Mouse (Mus musculus) midbrain, embryonic 11.5 days (tissue): Measurements from ENCODE around the gene Gm11114. TPM values are rescaled to one million over a fixed set of nuclear protein-coding genes. Genes with fewer than 3 reads are reported as not detected.

Experiments
- ATAC-seq: fragments of 200-750 bp; cut with Nextera tagmentation; 2 replicates; pipeline ENCODE4 v1.8.0; 2017; ENCODE audit warnings: moderate TSS enrichment, moderate library complexity; ENCODE audit not compliant: low FRiP score
- DNase-seq: peaks from one replicate; pipeline ENCODE4 v3.0.0; 2015; ENCODE audit warnings: low spot score; ENCODE audit errors: missing footprints
- H3K27ac ChIP-seq: fragments of 300-500 bp; sonication (generic); 2 replicates; pipeline ENCODE4 v1.5.1; 2014; ENCODE audit warnings: low read depth, low read length
- H3K27me3 ChIP-seq: fragments of 300-500 bp; sonication (generic); 2 replicates; pipeline ENCODE4 v1.6.1; 2014; ENCODE audit warnings: mild to moderate bottlenecking, low read length, moderate library complexity, mixed read lengths; ENCODE audit not compliant: control insufficient read depth, insufficient read depth
- H3K36me3 ChIP-seq: fragments of 300-500 bp; sonication (generic); 2 replicates; pipeline ENCODE4 v1.6.1; 2014; ENCODE audit warnings: mild to moderate bottlenecking, low read length, moderate library complexity, mixed read lengths; ENCODE audit not compliant: control insufficient read depth, insufficient read depth
- H3K4me1 ChIP-seq: fragments of 300-500 bp; sonication (generic); 2 replicates; pipeline ENCODE4 v1.6.1; 2014; ENCODE audit warnings: low read length; ENCODE audit not compliant: control insufficient read depth, insufficient read depth
- H3K4me2 ChIP-seq: fragments of 300-500 bp; sonication (generic); 2 replicates; pipeline ENCODE4 v1.6.1; 2014; ENCODE audit warnings: mild to moderate bottlenecking, moderate library complexity
- H3K4me3 ChIP-seq: fragments of 300-500 bp; sonication (generic); 2 replicates; pipeline ENCODE4 v1.5.1; 2014; ENCODE audit warnings: low read depth, low read length
- H3K9ac ChIP-seq: fragments of 300-500 bp; sonication (generic); 2 replicates; pipeline ENCODE4 v1.6.1; 2014; ENCODE audit warnings: low read length
- H3K9me3 ChIP-seq: fragments of 300-500 bp; sonication (generic); 2 replicates; pipeline ENCODE4 v1.6.1; 2016; ENCODE audit warnings: low read length; ENCODE audit not compliant: control insufficient read depth
- WGBS: fragments of 180-500 bp; shearing (Covaris S2); extraction: QIAGEN DNeasy Blood & Tissue Kit; methylation state at CpG from one replicate; pipeline ENCODE4 v1.1.7; 2014; 5-methylcytosine and 5-hydroxymethylcytosine counted together
- polyA plus RNA-seq: library from polyadenylated mRNA; unstranded; fragments of >200 nt; fragmentation: Nextera tagmentation; extraction: Ambion mirVana; gene quantifications from 2 replicates; pipeline ENCODE4 v1.2.1, GENCODE M21; 2014

Gene Gm11114
- polyA plus RNA-seq, result not detected in 2 replicates

DNA sequence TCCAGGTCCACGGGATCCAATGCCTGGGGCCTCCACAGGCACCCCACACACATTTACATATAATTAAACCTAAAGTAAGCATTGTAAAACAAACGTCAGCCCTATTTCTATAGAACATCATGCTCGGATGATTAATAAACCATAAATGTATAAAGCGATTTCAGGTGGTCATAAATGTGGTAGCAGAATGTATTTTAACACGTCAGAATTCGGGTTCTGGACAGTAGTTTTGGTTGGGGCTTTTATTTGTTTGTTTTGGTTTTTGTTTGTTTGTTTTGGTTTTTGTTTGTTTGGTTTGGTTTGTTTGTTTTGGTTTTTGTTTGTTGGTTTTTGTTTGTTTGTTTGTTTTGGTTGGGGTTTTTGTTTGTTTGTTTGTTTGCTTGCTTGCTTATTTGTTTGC is at the start of gene Gm11114:
Gene Gm11114, plus strand, starts transcription at position 301 of the 400 bp plus-strand sequence.
- H3K27me3 ChIP-seq, result no peaks in the 10 kb centered on the region
- H3K9me3 ChIP-seq, result no peaks in the 10 kb centered on the region
- DNase-seq (peak; percentile 41), ATAC-seq (no peak)
- WGBS, result 85% methylated on average over 6 of the region's 6 CpGs
- H3K4me1 ChIP-seq, result no peaks in the 10 kb centered on the region
- H3K9ac ChIP-seq, result no peak within 1 kb of the TSS
- H3K36me3 ChIP-seq, result no peaks in the 10 kb centered on the region
- no peak within 1 kb of the TSS for H3K27ac ChIP-seq
- H3K4me2 ChIP-seq, result no peak within 1 kb of the TSS
- no peak within 1 kb of the TSS for H3K4me3 ChIP-seq

DNA sequence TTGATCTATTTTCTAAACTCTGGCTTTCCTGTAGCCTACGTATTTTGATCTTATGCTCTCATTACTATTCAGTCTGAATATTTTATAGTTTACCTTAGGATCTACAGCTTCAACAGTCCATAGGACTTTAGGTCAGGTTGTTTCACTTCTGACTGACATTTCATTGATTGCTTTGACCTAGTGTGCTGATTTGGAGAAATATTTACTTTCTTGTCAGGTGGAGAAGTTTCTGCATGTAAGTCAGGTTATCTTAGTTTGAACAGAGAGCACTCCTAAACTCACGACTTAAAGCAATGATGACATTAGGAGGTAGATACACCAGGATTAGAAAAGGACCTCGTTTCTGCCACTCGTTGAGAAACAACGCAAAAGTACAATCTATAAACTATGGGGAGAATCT is 45.7 kb upstream of the Gm11114 start:
- H3K9me3 ChIP-seq, result no peaks in the 10 kb centered on the region
- H3K4me2 ChIP-seq, result no peak overlapping the region
- WGBS, result 89% methylated on average over 5 of the region's 5 CpGs
- ATAC-seq (no peak), DNase-seq (no peak)
- no peaks in the 10 kb centered on the region for H3K27me3 ChIP-seq
- H3K4me3 ChIP-seq, result no peak overlapping the region
- no peaks in the 10 kb centered on the region for H3K36me3 ChIP-seq
- H3K27ac ChIP-seq, result no peak overlapping the region
- H3K9ac ChIP-seq, result no peak overlapping the region
- H3K4me1 ChIP-seq, result no peaks in the 10 kb centered on the region

DNA sequence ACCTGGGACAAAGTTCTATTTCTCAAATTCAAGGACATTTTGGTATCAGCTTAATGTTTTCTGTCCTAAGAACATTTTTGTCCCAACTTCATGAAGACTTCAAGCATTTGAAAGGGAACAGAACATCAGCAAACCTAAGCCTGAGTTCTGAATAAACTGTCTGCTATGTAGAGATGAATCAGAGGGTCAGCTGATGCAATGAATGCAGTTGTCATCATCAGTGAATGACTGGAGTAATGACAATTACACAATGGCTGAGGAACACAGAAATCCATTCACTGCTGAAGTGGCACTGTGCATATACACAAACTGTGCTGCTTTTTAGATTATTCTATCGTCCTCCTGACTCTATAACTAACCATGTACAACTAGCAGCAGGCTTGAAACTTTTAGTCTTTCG is 38.5 kb upstream of the Gm11114 start:
- Histone ChIP-seq H3K9me3 (no peaks in the 10 kb centered on the region), H3K4me1 (no peaks in the 10 kb centered on the region), H3K9ac (no peak overlapping the region), H3K27me3 (no peaks in the 10 kb centered on the region), H3K4me3 (no peak overlapping the region), H3K36me3 (no peaks in the 10 kb centered on the region), H3K4me2 (no peak overlapping the region), H3K27ac (no peak overlapping the region)
- DNase-seq (no peak), ATAC-seq (no peak)
- WGBS, result 79% methylated on average over 2 of the region's 2 CpGs

DNA sequence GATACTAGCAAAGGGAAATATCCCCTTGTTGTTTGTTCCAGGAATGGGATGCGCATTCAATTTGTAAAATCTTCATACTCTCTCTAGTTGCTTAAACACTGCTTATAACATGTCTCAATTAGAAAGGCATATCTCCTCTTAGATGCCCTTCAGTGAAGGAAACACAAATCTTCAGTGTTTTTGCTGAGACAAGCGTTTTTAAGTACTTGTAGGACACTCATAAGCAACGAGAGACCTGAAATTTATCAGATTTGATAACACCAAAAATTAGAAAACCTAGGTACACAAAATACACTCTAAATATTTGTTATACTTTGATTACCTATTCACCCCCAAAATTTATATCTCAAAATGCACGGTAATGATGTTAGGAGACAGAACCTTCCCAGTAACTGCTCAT is 9.7 kb upstream of the Gm11114 start:
- ATAC-seq (no peak), DNase-seq (no peak)
- Histone ChIP-seq H3K9me3 (no peaks in the 10 kb centered on the region), H3K4me1 (no peaks in the 10 kb centered on the region), H3K9ac (no peak overlapping the region), H3K27me3 (no peaks in the 10 kb centered on the region), H3K27ac (no peak overlapping the region), H3K4me2 (no peak overlapping the region), H3K4me3 (no peak overlapping the region), H3K36me3 (no peaks in the 10 kb centered on the region)
- WGBS, result 87% methylated on average over 4 of the region's 4 CpGs

DNA sequence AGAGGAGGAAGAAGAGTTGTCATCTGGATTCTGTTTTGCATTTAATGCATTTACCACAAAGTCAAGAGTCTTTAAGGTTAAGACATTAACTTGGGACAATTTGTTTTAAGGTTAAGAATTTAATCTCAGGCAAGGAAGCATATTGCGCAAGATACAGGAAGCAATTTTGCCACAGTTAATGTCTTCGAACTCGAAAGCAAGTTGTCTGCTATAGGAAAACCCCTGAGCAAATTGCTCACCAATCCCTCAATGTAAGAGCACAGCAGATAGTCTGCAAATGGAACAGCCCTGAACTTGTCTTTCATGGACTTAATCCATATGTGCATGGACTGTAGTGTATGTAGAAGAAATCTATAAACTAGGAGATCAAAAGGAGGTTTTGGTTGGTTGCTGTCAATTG is 9.2 kb upstream of the Gm11114 start:
- Histone ChIP-seq H3K4me1 (no peaks in the 10 kb centered on the region), H3K36me3 (no peaks in the 10 kb centered on the region), H3K4me2 (no peak overlapping the region), H3K27ac (no peak overlapping the region), H3K27me3 (no peaks in the 10 kb centered on the region), H3K4me3 (no peak overlapping the region), H3K9me3 (no peaks in the 10 kb centered on the region), H3K9ac (no peak overlapping the region)
- 96% methylated on average over 3 of the region's 3 CpGs for WGBS
- ATAC-seq (no peak), DNase-seq (no peak)

DNA sequence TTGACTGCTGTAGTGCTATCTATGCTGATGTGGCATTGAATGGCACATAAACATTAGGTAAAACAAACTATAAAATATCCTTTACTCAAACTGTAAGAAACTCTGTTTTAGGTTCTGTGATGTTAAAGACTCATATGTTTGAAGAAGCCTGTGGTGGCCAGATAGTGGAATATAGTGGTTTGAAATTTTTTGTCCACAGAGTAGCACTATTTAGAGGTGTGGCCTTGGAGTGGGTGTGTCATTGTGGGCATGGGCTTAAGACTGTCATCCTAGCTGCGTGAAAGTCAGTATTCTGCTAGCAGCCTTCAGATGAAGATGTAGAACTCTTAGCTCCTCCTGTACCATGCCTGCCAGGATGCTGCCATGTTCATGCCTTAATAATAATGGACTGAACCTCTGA is 3.5 kb downstream of the Gm11114 start:
- 59% methylated on average over 1 of the region's 1 CpGs for WGBS
- no peaks in the 10 kb centered on the region for H3K9me3 ChIP-seq
- H3K36me3 ChIP-seq, result no peaks in the 10 kb centered on the region
- ATAC-seq (no peak), DNase-seq (no peak)
- H3K4me2 ChIP-seq, result no peak overlapping the region
- H3K9ac ChIP-seq, result no peak overlapping the region
- no peak overlapping the region for H3K4me3 ChIP-seq
- H3K27me3 ChIP-seq, result no peaks in the 10 kb centered on the region
- H3K4me1 ChIP-seq, result no peaks in the 10 kb centered on the region
- H3K27ac ChIP-seq, result no peak overlapping the region

DNA sequence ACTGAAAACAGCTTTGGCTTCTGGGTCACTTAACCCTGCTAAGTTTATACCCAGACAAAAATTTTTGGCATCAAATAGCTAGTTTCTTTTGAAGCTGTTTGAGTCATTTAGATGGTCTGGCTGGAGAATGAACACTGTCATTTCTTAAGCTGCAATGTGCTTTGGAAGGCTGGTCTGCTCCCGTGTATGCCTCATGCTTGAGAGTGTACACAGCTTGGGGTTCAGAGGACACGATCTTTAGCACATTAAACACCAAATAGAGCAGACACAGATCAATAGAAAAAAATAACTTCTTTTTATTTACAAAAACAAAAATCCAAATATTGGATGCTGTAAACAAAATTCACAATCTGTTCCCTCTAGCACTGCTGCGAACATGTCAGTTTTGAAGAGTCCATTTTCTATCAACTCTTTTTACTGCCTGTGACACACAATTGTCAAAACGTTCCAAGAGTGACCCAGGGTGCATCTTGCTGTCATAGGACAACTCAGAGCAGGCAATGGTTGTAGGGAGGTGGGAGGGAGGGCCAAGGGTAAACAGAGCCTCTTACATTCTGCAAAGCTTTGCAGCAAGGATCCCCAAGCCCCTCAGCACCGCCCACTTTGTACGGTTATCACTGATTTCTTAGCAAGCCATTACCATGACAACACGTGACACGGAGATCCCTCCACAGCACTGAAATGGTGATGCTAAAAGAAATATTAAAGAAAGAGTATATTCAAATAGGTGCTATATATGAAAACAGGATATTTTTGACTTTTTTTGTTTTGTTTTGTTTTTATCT is 7.8 kb downstream of the Gm11114 start:
- Histone ChIP-seq H3K4me1 (no peaks in the 10 kb centered on the region), H3K27me3 (no peaks in the 10 kb centered on the region; the same call in 1 of the 2 replicates), H3K27ac (no peak overlapping the region), H3K36me3 (no peaks in the 10 kb centered on the region), H3K4me3 (no peak overlapping the region), H3K9ac (no peak overlapping the region), H3K9me3 (no peaks in the 10 kb centered on the region), H3K4me2 (no peak overlapping the region)
- WGBS, result 67% methylated on average over 8 of the region's 8 CpGs
- ATAC-seq, result peak; percentile 74
- DNase-seq, result no peak

DNA sequence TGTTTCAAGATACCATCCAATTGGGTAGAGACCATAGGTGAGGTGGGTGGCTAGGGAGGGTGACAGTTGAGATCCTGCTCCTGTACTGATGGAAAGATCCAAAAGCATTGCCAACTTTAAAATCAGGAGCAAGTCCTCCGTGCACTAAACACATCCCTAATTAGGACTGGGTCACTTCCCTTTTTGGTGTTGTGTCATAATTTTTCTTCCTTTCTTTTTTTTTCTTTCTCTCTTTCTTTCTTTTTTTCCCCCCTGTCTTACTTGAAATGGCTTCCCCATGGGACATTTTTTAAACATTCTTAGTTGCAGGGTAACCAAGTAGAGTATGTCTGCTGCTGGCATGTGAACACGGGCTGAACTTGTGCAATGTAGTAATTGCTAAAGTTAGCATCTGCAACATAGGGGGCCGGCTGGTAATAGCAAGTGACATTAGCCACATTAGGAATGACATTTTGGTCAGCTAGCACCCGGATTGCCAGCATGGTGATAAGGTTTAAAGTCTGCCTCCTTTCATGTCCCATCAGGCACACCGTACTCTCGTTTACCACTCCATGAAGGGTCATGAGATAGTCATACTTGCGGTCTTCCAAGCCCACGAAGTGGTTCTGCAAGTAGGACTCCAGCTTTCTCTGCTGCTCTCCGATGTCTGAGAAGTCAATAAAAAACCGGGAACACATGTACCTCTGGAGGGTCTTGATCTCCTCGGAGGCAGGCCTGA is 11.7 kb downstream of the Gm11114 start:
- Histone ChIP-seq H3K9ac (no peak overlapping the region), H3K4me1 (no peaks in the 10 kb centered on the region), H3K9me3 (no peaks in the 10 kb centered on the region), H3K36me3 (no peaks in the 10 kb centered on the region), H3K27me3 (peaks cover 7% of the 10 kb centered on the region; the same call in 1 of the 2 replicates), H3K4me3 (no peak overlapping the region), H3K27ac (no peak overlapping the region), H3K4me2 (0 out of 2 replicates have a peak overlapping the region, but pooled peaks have one; percentile 7)
- DNase-seq (peak; percentile 83), ATAC-seq (no peak)
- 90% methylated on average over 11 of the region's 11 CpGs for WGBS

DNA sequence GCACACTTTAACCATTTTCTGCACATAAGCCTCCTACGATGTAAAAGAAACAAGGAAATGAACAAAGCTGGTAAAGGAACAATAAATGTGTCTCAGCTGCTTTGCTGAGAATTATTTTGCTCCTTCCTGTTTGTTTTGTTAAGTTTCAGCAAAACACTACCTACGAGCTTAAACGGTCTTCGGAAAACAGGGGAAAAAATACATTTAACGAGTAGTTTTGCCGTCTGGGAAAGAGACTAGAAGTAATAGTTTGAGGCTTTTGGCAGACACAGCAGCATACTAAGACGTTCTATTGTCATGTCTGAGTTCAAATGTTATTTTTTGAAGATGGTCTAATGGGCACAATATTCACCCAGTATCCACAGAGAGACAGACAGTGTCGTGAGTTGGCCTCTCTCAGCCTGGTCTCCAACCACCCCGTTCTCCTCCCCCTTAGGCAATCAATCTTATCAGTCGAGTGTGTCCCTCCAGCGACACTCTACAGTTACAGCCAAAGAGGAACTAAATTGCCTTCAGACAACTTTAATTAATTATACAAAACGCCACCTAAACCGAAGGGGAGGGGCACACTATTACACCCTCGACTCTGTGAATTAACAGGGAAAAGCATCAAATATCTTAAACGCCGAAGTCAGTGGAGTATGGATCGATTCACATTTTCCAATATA is 12.8 kb downstream of the Gm11114 start:
- H3K27me3 ChIP-seq, result peaks cover 7% of the 10 kb centered on the region; the same call in 1 of the 2 replicates
- DNase-seq (peak; percentile 90), ATAC-seq (no peak)
- H3K36me3 ChIP-seq, result no peaks in the 10 kb centered on the region
- no peak overlapping the region for H3K9ac ChIP-seq
- H3K9me3 ChIP-seq, result no peaks in the 10 kb centered on the region
- 55% methylated on average over 17 of the region's 17 CpGs for WGBS
- no peak overlapping the region for H3K4me2 ChIP-seq
- no peak overlapping the region; the same call in 1 of the 2 replicates for H3K4me3 ChIP-seq
- H3K27ac ChIP-seq, result no peak overlapping the region
- H3K4me1 ChIP-seq, result no peaks in the 10 kb centered on the region
